Mouse (Mus musculus): ENCODE data around the gene Numb. TPM values are rescaled to one million over a fixed set of nuclear protein-coding genes. Genes with fewer than 3 reads are reported as not detected.

The Numb gene
- polyA plus RNA-seq, 1 experiment from 2014 or later, result 11.8 TPM

- Histone ChIP-seq H3K4me1 (replicated peaks) (no peaks in the 10 kb centered on the region), H3K36me3 (peaks cover 80% of the 10 kb centered on the region), H3K4me2 (no peak overlapping the region), H3K27ac (no peak overlapping the region), H3K9ac (no peak overlapping the region), H3K4me3 (replicated peaks) (no peak overlapping the region), H3K27me3 (no peaks in the 10 kb centered on the region), H3K9me3 (replicated peaks) (peaks cover 6% of the 10 kb centered on the region; the same call in 1 of the 2 replicates)
- ATAC-seq (ENCODE audit: low read depth) (no peak), DNase-seq (no peak)
- WGBS (ENCODE audit: insufficient replicate concordance), result 83% methylated on average over 7 of the region's 7 CpGs
Observed at GRCm38 (mm10) chr12:83803641-83804040, 118.1 kb downstream of the Numb start.

DNA sequence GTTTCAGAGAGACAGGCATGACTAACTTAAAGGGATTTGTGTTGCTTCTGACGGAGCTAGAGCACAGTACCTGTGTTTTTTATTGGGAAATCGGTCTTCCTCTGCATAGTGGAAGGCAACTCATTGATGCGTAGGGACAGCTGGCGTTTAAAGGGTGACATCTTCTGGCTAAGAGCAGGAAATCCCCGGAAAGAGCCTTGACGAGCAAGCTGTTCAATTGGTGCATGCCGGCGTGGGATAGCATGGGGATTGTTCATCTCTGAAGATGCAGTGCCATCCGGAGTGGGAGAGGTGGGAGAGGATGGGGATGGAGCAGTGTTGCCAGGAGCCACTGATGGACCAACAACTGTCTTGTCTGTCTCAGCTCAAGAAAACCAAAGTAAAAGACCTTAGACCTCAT, 120.8 kb downstream of the Numb start:
- no peak overlapping the region for H3K4me2 ChIP-seq
- H3K9ac ChIP-seq, result no peak overlapping the region
- H3K27me3 ChIP-seq, result no peaks in the 10 kb centered on the region
- no peaks in the 10 kb centered on the region for H3K4me1 ChIP-seq (replicated peaks)
- DNase-seq (no peak), ATAC-seq (ENCODE audit: low read depth) (no peak)
- H3K4me3 ChIP-seq (replicated peaks), result no peak overlapping the region
- H3K9me3 ChIP-seq (replicated peaks), result peaks cover 4% of the 10 kb centered on the region; the same call in 1 of the 2 replicates
- H3K36me3 ChIP-seq, result peaks cover 66% of the 10 kb centered on the region
- H3K27ac ChIP-seq, result no peak overlapping the region
- WGBS (ENCODE audit: insufficient replicate concordance), result 77% methylated on average over 9 of the region's 9 CpGs

DNA sequence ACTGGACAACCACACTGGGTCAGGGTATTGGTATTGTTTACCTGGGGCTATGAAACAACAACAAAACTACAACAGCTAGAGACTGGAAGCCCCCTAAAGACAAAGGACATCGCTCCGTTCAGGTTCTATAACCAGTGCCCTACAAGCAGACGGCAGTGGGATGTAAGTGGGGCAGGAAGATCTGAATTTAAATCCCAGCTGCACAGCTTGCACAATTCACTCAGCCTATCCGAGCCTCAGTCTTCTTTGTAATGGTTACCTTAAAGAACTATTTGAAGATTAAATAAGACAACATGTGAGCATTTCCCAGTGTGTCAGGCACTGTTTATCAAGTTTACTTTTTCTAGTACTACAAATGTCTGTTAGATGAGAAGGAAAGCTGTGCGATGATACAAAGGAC, 123.4 kb downstream of the Numb start:
- DNase-seq, result no peak
- no peak overlapping the region for H3K9ac ChIP-seq
- no peaks in the 10 kb centered on the region for H3K9me3 ChIP-seq (replicated peaks)
- no peak for ATAC-seq (ENCODE audit: low read depth)
- H3K4me2 ChIP-seq, result no peak overlapping the region
- H3K4me3 ChIP-seq (replicated peaks), result no peak overlapping the region
- WGBS (ENCODE audit: insufficient replicate concordance), result 80% methylated on average over 5 of the region's 5 CpGs
- H3K4me1 ChIP-seq (replicated peaks), result no peaks in the 10 kb centered on the region
- H3K27me3 ChIP-seq, result no peaks in the 10 kb centered on the region
- H3K36me3 ChIP-seq, result peaks cover 54% of the 10 kb centered on the region
- no peak overlapping the region for H3K27ac ChIP-seq

DNA sequence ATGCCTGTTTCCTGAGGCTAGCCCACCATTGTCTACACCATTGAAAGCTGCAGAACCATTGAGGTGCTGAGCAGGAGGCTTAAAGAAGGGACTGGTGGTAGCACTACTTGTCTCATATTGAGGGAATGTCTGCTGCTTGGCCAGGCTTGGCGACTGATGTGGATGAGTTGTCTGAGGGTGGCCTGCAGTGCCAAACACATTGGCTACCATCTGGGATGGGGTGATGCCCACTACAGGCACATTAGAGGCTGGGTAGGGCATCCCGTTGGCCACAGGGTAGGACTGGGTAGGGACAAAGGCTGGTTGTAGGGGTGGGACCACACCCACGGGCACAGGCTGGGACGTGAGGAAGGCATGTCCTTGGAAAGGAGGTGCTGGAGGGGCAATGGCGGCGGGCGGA, 126.1 kb downstream of the Numb start:
- Histone ChIP-seq H3K4me2 (no peak overlapping the region), H3K36me3 (peaks cover 52% of the 10 kb centered on the region), H3K4me1 (replicated peaks) (no peaks in the 10 kb centered on the region), H3K27me3 (no peaks in the 10 kb centered on the region), H3K9me3 (replicated peaks) (no peaks in the 10 kb centered on the region), H3K27ac (no peak overlapping the region), H3K9ac (no peak overlapping the region), H3K4me3 (replicated peaks) (no peak overlapping the region)
- DNase-seq (no peak), ATAC-seq (ENCODE audit: low read depth) (no peak)
- 83% methylated on average over 7 of the region's 7 CpGs for WGBS (ENCODE audit: insufficient replicate concordance)

GRCm38 (mm10) chr12:83795051-83795450, 126.7 kb downstream of the Numb start:
- DNase-seq, result no peak
- peaks cover 46% of the 10 kb centered on the region for H3K36me3 ChIP-seq
- WGBS (ENCODE audit: insufficient replicate concordance), result 56% methylated on average over 2 of the region's 2 CpGs

DNA sequence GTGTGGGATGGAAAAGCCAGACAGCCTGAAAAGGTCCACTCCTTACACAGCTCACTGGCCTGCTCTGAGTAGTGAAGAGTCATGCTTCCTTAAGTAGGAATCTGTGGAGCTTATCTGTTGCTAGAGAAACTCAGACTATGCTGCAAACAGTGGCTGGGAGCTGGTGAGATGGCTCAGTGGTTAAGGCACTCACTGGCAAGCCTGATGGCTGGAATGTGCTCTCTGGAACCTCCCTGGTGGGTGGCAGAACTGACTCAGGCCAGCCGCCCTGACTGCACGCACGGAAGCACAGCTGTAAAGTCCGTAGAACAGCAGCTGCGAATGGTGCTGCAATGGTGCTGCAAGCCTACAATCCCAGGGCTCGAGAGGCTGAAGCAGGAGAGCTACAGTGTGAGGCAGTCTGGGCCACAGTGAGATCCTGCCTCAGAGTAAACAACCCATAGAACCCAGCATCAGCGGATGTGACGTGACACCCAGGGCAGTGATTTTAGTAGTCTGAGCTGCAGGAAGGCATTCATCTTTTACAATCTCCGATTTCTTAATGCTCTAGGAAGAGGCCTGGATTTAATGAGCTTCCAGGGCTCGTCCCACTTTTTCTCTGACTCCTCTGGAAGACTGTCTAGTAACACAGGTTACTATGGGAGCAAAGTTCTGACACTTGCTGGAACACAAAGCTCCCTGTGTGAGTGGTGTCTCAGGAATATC, 128.9 kb downstream of the Numb start:
- no peaks in the 10 kb centered on the region for H3K9me3 ChIP-seq (replicated peaks)
- peaks cover 30% of the 10 kb centered on the region for H3K36me3 ChIP-seq
- DNase-seq (no peak), ATAC-seq (ENCODE audit: low read depth) (no peak)
- no peak overlapping the region for H3K4me3 ChIP-seq (replicated peaks)
- 75% methylated on average over 10 of the region's 10 CpGs for WGBS (ENCODE audit: insufficient replicate concordance)
- no peak overlapping the region for H3K27ac ChIP-seq
- H3K27me3 ChIP-seq, result no peaks in the 10 kb centered on the region
- H3K4me2 ChIP-seq, result no peak overlapping the region
- H3K4me1 ChIP-seq (replicated peaks), result peaks cover 4% of the 10 kb centered on the region; the same call in 1 of the 2 replicates
- no peak overlapping the region for H3K9ac ChIP-seq

More at GRCm38 (mm10) chr12:83795051-83795450, 126.7 kb downstream of the Numb start:
- Histone ChIP-seq H3K27ac (no peak overlapping the region), H3K4me1 (replicated peaks) (peaks cover 2% of the 10 kb centered on the region; the same call in 1 of the 2 replicates), H3K4me3 (replicated peaks) (no peak overlapping the region), H3K27me3 (no peaks in the 10 kb centered on the region), H3K9me3 (replicated peaks) (no peaks in the 10 kb centered on the region), H3K4me2 (no peak overlapping the region), H3K9ac (no peak overlapping the region)
- ATAC-seq (ENCODE audit: low read depth), result no peak

- no peak overlapping the region for H3K9ac ChIP-seq
- H3K4me3 ChIP-seq (replicated peaks), result no peak overlapping the region
- H3K27me3 ChIP-seq, result no peaks in the 10 kb centered on the region
- no peak overlapping the region for H3K27ac ChIP-seq
- H3K4me1 ChIP-seq (replicated peaks), result peaks cover 4% of the 10 kb centered on the region; the same call in 1 of the 2 replicates
- no peak overlapping the region for H3K4me2 ChIP-seq
- no peaks in the 10 kb centered on the region for H3K9me3 ChIP-seq (replicated peaks)
- ATAC-seq (ENCODE audit: low read depth) (no peak), DNase-seq (no peak)
- 77% methylated on average over 10 of the region's 10 CpGs for WGBS (ENCODE audit: insufficient replicate concordance)
- H3K36me3 ChIP-seq, result peaks cover 27% of the 10 kb centered on the region
Observed at GRCm38 (mm10) chr12:83791737-83792136, 130.0 kb downstream of the Numb start.

GRCm38 (mm10) chr12:83790749-83791148, 131.0 kb downstream of the Numb start:
- Histone ChIP-seq H3K9ac (no peak overlapping the region), H3K4me2 (no peak overlapping the region), H3K9me3 (replicated peaks) (no peaks in the 10 kb centered on the region), H3K4me3 (replicated peaks) (no peak overlapping the region), H3K4me1 (replicated peaks) (peaks cover 4% of the 10 kb centered on the region; the same call in 1 of the 2 replicates), H3K27ac (no peak overlapping the region), H3K36me3 (peaks cover 23% of the 10 kb centered on the region), H3K27me3 (no peaks in the 10 kb centered on the region)
- WGBS (ENCODE audit: insufficient replicate concordance), result 69% methylated on average over 4 of the region's 4 CpGs
- DNase-seq, result no peak
- no peak for ATAC-seq (ENCODE audit: low read depth)

- DNase-seq, result no peak
- 45% methylated on average over 4 of the region's 4 CpGs for WGBS (ENCODE audit: insufficient replicate concordance)
Observed at GRCm38 (mm10) chr12:83789781-83790140, 132.0 kb downstream of the Numb start.

DNA sequence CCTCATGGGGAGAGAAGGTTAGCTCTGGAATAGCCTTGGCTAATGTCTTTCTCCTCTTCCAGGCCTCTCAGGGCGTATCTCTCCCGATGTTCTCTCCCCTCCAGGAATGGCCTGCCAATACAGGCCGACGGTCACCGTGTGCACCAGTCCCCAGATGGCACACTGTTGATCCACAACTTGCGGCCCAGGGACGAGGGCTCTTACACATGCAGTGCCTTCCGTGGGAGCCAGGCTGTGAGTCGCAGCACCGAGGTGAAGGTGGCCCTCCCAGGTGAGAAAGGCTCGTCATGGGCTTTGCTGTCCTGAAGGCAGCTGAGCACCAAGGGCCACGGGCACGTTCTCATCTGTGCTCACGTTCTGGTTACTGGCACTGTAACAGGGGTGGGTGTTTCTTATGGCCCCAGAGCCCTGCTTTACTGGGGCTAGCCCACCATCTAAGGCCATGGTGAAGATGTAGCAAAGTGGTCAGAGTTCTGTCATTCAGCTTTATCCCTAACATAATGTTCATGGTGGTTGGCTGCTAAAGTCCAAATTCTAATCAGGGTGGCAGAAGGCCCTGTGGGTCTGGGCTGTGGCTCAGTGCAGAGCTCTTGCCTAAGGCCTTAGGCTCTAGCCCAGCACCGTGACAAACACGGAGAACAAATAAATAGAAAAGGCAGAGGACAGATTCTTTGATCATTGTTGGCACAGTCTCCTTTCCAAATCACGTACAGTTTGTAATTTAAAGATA, 132.5 kb downstream of the Numb start:
- peaks cover 12% of the 10 kb centered on the region; the same call in 1 of the 2 replicates for H3K36me3 ChIP-seq
- no peak overlapping the region for H3K4me2 ChIP-seq
- H3K9me3 ChIP-seq (replicated peaks), result no peaks in the 10 kb centered on the region
- ATAC-seq (ENCODE audit: low read depth) (no peak), DNase-seq (no peak)
- H3K27me3 ChIP-seq, result no peaks in the 10 kb centered on the region
- no peak overlapping the region for H3K9ac ChIP-seq
- 74% methylated on average over 17 of the region's 17 CpGs for WGBS (ENCODE audit: insufficient replicate concordance)
- H3K4me1 ChIP-seq (replicated peaks), result peaks cover 4% of the 10 kb centered on the region; the same call in 1 of the 2 replicates
- no peak overlapping the region for H3K27ac ChIP-seq
- H3K4me3 ChIP-seq (replicated peaks), result no peak overlapping the region

More at GRCm38 (mm10) chr12:83789781-83790140, 132.0 kb downstream of the Numb start:
- no peak overlapping the region for H3K4me2 ChIP-seq
- peaks cover 4% of the 10 kb centered on the region; the same call in 1 of the 2 replicates for H3K4me1 ChIP-seq (replicated peaks)
- no peak overlapping the region for H3K4me3 ChIP-seq (replicated peaks)
- H3K27ac ChIP-seq, result no peak overlapping the region
- H3K27me3 ChIP-seq, result no peaks in the 10 kb centered on the region
- ATAC-seq (ENCODE audit: low read depth), result no peak
- H3K9me3 ChIP-seq (replicated peaks), result no peaks in the 10 kb centered on the region
- H3K9ac ChIP-seq, result no peak overlapping the region
- peaks cover 13% of the 10 kb centered on the region; the same call in 1 of the 2 replicates for H3K36me3 ChIP-seq

- Histone ChIP-seq H3K36me3 (no peaks in the 10 kb centered on the region; the same call in 1 of the 2 replicates), H3K4me3 (replicated peaks) (no peak overlapping the region), H3K4me1 (replicated peaks) (peaks cover 4% of the 10 kb centered on the region; the same call in 1 of the 2 replicates), H3K27me3 (no peaks in the 10 kb centered on the region), H3K4me2 (no peak overlapping the region), H3K27ac (no peak overlapping the region), H3K9ac (no peak overlapping the region), H3K9me3 (replicated peaks) (no peaks in the 10 kb centered on the region)
- ATAC-seq (ENCODE audit: low read depth) (no peak), DNase-seq (no peak)
- 75% methylated on average over 4 of the region's 4 CpGs for WGBS (ENCODE audit: insufficient replicate concordance)
Observed at GRCm38 (mm10) chr12:83785305-83785704, 136.4 kb downstream of the Numb start.
